Mouse (Mus musculus): Measurements from ENCODE around the gene Lrrc74a. TPM values are rescaled to one million over a fixed set of nuclear protein-coding genes. Genes with fewer than 3 reads are reported as not detected.
A peak's percentile ranks its signal among the peaks of the same experiment; 100 is the strongest.

Gene Lrrc74a
- polyA plus RNA-seq, 1 experiment from 2014 or later: not detected

DNA sequence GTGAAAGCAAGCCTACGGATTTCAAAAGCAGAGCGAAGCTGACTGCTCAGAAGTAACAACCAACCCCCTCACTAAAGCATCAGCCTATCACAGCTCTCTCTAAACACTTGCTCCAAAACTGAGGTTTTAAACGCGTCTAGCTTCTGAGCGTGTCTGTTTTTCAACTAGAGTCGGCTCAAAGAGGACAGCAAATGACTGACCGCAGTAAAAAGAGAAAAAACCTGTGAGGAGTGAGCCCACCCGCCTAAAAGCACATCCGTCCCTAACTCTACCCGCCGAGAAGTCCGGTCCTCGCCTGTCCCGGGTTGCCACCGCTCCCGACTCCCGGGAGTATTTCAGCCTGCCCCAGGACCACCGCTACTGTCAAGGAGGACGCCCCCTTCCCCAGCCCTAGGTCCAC lies 8.5 kb upstream of the Lrrc74a start:
- peak overlapping the region; percentile 25; the same call in 1 of the 2 replicates for H3K27ac ChIP-seq
- under 1% methylated on average over 19 of the region's 19 CpGs for WGBS

DNA sequence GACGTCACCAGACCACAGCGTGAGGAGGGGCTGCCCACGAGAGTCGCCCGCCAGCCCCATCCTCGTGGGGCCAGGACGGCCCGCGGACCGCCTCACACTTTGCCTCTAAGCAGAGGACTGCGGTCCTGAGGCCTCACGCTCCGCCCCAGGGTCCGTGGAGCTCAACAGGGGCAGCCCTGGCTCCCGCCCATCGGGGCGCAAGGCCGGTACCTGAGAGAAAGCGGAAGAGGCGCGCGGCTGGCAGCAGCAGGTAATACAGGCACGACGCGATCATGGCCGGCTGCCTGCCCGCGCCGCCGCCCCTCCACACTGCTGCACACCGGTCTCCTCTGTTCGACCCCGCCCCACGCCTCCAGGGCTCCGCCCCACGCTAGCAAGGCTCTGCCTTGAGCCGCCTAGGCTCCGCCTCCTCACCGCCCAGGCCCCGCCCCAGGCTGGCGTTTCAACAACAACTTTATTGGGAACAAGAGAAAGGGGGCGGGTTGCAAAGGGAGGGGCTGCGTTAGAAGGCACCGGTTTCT lies 8.0 kb upstream of the Lrrc74a start, which contains the start of gene Angel1:
Angel1 (minus strand) TSS at position 341 of the 521 bp plus-strand sequence.
- Histone ChIP-seq H3K4me1 (peaks cover 22% of the 10 kb centered on the region), H3K4me2 (replicated peaks) (peak within 1 kb of the TSS; percentile 66), H3K27me3 (no peaks in the 10 kb centered on the region), H3K9ac (peak within 1 kb of the TSS; percentile 67), H3K36me3 (no peaks in the 10 kb centered on the region), H3K4me3 (peak within 1 kb of the TSS; percentile 57), H3K9me3 (replicated peaks) (no peaks in the 10 kb centered on the region), H3K27ac (peak within 1 kb of the TSS; percentile 25; the same call in 1 of the 2 replicates)
- WGBS: under 1% methylated on average over 36 of the region's 44 CpGs
- peak; percentile 98 for ATAC-seq (ENCODE audit: low FRiP score)

More for the DNA sequence above, 8.5 kb upstream of the Lrrc74a start:
- ATAC-seq (ENCODE audit: low FRiP score): peak; percentile 68
- peak overlapping the region; percentile 66 for H3K4me2 ChIP-seq (replicated peaks)
- peak overlapping the region; percentile 67 for H3K9ac ChIP-seq
- H3K4me1 ChIP-seq: peaks cover 22% of the 10 kb centered on the region
- H3K36me3 ChIP-seq: no peaks in the 10 kb centered on the region
- H3K4me3 ChIP-seq: peak overlapping the region; percentile 57
- H3K9me3 ChIP-seq (replicated peaks): no peaks in the 10 kb centered on the region
- no peaks in the 10 kb centered on the region for H3K27me3 ChIP-seq

DNA sequence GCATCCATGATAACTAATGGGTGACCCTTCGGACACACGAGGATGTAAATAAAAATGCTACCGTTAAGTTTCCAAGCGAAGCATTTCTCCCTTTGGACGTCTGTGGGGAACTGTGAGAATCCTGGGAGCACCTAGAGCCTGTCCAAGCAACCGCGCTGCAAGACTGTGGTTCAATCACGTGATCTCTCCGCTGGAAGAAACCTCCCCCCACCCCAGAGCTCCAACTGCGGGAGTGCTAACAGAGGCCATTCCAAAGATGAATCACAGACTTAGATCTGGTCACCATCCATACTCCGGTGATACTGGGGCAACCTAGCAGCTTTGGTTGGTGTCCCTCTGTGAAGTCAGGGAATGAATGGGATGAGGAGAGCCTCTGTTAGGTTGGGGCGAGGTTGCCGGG lies 26.9 kb downstream of the Lrrc74a start:
- H3K27ac ChIP-seq: no peak overlapping the region
- no peaks in the 10 kb centered on the region for H3K4me1 ChIP-seq
- peaks cover 9% of the 10 kb centered on the region for H3K9me3 ChIP-seq (replicated peaks)
- ATAC-seq (ENCODE audit: low FRiP score): no peak
- no peaks in the 10 kb centered on the region for H3K27me3 ChIP-seq
- no peak overlapping the region for H3K4me2 ChIP-seq (replicated peaks)
- H3K4me3 ChIP-seq: no peak overlapping the region
- no peaks in the 10 kb centered on the region for H3K36me3 ChIP-seq
- no peak overlapping the region for H3K9ac ChIP-seq
- WGBS: 66% methylated on average over 13 of the region's 13 CpGs

DNA sequence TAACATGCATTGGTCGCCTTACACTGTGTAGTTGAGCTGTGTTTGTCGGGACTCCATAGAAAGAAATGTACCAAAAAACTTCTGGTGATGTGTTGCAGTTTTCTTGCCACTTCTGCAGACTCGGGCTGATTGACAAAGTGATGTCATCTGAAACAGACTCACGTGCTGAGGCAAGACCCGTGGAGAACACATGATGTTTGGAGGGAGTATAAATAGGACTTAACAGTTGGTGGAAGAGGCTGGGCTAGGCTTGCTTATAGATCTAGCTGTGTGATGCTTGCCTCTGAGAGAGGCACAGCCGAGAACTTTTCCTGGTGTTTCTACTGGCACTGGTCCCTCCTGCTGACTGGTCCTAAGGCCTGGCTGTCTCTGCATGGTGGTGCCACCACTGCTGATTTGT lies 29.9 kb downstream of the Lrrc74a start:
- Histone ChIP-seq H3K4me2 (replicated peaks) (no peak overlapping the region), H3K4me1 (peaks cover 4% of the 10 kb centered on the region; the same call in 1 of the 2 replicates), H3K27ac (no peak overlapping the region), H3K9ac (no peak overlapping the region), H3K27me3 (no peaks in the 10 kb centered on the region), H3K9me3 (replicated peaks) (peaks cover 9% of the 10 kb centered on the region), H3K4me3 (no peak overlapping the region), H3K36me3 (no peaks in the 10 kb centered on the region)
- 82% methylated on average over 6 of the region's 6 CpGs for WGBS
- no peak for ATAC-seq (ENCODE audit: low FRiP score)

DNA sequence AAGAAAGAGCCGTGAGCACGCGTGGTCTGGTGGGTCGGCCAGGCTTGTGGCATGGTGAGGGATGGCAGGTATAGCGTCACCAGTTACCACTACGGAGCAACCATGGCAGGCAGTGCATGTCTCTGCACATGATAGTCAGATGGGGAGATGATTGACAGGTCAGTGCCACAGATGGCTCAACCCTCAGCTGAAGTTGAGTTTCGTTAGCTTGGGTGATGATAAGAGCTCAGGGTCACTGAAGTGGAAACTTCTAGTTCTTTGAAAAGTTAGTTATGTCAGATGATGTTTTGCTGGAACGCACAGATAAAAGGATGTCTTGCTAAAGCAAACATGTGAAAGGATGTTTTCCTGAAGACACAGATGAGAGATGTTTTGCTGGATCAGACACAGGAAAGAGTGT lies 32.3 kb downstream of the Lrrc74a start:
- H3K36me3 ChIP-seq: no peaks in the 10 kb centered on the region
- no peak overlapping the region for H3K4me3 ChIP-seq
- H3K27me3 ChIP-seq: no peaks in the 10 kb centered on the region
- H3K9me3 ChIP-seq (replicated peaks): no peaks in the 10 kb centered on the region
- H3K27ac ChIP-seq: no peak overlapping the region
- H3K4me2 ChIP-seq (replicated peaks): no peak overlapping the region
- H3K4me1 ChIP-seq: peaks cover 15% of the 10 kb centered on the region
- no peak overlapping the region for H3K9ac ChIP-seq
- WGBS: 89% methylated on average over 8 of the region's 8 CpGs
- ATAC-seq (ENCODE audit: low FRiP score): no peak

DNA sequence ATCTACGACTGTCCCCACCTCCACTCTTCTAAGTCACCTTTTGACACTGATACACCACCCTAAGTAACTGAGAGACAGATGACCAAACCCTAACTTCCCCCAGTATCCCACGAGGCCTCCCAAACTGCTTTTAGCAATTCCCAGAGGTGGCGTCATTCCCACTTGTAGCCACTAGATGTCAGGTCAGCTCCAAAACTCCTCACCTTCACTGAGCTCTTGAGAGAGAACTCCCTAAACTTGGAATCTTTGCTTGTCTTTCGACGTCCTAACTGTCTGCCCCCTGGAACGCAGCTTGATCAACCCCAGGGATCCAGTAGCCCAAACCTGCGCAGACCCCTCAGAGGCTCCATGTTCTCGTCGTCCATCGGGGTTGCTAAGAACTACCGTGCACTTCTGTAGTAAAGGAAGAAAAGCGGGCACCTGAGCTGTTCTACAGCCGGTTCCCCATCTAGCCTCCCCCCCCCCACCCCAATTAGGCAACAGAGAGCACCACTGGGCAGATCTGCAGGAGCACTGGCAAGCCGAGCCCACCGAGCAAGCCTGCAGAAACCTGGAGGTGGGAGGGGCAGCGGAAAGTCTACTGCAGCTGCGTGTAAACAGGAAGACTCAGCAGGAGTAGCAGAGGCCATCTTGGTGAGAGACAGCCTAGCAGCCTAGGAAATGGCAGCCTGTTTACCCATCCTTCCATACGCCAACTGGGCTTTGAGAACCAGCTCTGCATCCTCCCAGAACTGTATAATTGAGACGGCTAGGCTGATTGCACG lies 33.9 kb downstream of the Lrrc74a start:
- no peak overlapping the region for H3K9ac ChIP-seq
- H3K4me3 ChIP-seq: no peak overlapping the region
- H3K27ac ChIP-seq: no peak overlapping the region
- no peak overlapping the region for H3K4me2 ChIP-seq (replicated peaks)
- H3K9me3 ChIP-seq (replicated peaks): no peaks in the 10 kb centered on the region
- H3K36me3 ChIP-seq: no peaks in the 10 kb centered on the region
- H3K4me1 ChIP-seq: peaks cover 20% of the 10 kb centered on the region
- no peak for ATAC-seq (ENCODE audit: low FRiP score)
- 39% methylated on average over 20 of the region's 20 CpGs for WGBS
- H3K27me3 ChIP-seq: no peaks in the 10 kb centered on the region

DNA sequence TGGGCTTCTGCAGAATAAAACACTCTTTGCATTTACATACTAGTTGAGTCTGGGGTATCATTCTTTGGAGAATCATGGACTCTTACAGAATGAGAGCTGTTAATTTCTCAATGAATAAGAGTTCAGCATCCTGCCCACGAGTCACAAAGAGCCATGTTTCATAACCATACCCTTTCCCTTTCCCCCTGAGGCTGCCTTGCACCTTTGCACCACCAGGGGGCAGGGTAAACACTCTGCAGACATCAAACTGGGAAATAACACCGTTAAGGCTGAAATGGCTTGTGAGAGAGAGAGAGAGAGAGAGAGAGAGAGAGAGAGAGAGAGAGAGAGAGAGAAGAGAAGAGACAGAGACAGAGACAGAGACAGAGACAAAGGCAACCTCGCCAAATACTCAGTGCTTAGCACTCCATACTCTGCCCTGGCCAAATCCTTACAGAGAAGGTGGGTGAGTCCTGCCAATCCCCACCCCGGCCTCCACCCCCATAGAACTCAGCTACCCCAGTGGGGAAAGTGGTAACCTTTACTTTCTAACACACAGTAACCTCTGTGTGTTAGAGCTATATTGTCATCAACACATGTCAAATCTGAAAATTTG lies 34.9 kb downstream of the Lrrc74a start:
- peaks cover 20% of the 10 kb centered on the region for H3K4me1 ChIP-seq
- H3K27ac ChIP-seq: no peak overlapping the region
- H3K27me3 ChIP-seq: no peaks in the 10 kb centered on the region
- H3K4me2 ChIP-seq (replicated peaks): no peak overlapping the region
- no peak overlapping the region for H3K4me3 ChIP-seq
- no peaks in the 10 kb centered on the region for H3K36me3 ChIP-seq
- no peak for ATAC-seq (ENCODE audit: low FRiP score)
- no peak overlapping the region for H3K9ac ChIP-seq
- no peaks in the 10 kb centered on the region for H3K9me3 ChIP-seq (replicated peaks)
- WGBS: 33% methylated on average over 4 of the region's 4 CpGs

DNA sequence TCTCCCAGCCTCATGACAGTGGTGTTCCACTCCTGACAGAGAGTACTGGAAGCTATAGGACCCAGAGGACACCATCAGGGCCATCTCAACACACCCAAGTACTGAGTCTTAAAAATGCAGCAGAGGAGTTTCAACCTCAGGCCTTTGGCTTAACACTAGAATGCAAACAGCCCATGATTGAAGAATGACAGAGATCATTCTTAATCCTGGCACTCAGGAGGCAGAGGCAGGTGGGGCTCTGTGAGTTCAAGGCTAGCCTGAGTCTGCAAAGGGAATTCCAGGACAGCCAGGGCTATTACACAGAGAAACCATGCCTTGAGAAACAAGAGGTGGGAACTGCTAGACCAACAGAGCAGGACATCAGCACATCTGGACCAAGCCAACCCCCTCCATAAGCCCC lies 35.6 kb downstream of the Lrrc74a start:
- no peaks in the 10 kb centered on the region for H3K27me3 ChIP-seq
- H3K27ac ChIP-seq: no peak overlapping the region
- no peak overlapping the region for H3K4me2 ChIP-seq (replicated peaks)
- no peak overlapping the region for H3K9ac ChIP-seq
- no peak overlapping the region for H3K4me3 ChIP-seq
- H3K4me1 ChIP-seq: peaks cover 20% of the 10 kb centered on the region
- H3K36me3 ChIP-seq: no peaks in the 10 kb centered on the region
- no peaks in the 10 kb centered on the region for H3K9me3 ChIP-seq (replicated peaks)
- ATAC-seq (ENCODE audit: low FRiP score): no peak

DNA sequence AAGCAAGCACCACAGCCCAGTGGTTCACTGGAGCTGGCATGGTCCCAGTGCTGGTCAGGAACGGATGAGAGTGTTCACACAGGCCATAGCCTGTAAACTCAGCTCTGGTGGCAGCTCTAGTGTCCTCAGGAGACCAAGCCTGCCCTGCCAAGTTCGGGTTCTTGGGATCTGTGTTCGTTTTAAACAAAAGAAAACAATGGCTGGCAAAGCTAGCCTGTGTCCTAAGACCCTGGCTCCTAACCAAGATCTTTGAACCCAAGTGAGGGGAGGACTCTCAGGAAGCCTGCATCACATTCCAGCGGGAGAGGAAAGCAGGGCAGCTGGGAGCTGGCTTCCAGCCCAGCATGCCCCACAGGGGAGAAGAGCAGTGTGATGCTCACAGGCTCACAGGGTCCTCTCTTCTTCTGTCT lies 36.1 kb downstream of the Lrrc74a start:
- WGBS: 25% methylated on average over 4 of the region's 4 CpGs
- H3K4me3 ChIP-seq: no peak overlapping the region
- H3K4me1 ChIP-seq: peaks cover 20% of the 10 kb centered on the region
- H3K4me2 ChIP-seq (replicated peaks): no peak overlapping the region
- H3K27me3 ChIP-seq: no peaks in the 10 kb centered on the region
- no peak overlapping the region for H3K9ac ChIP-seq
- no peaks in the 10 kb centered on the region for H3K36me3 ChIP-seq
- no peaks in the 10 kb centered on the region for H3K9me3 ChIP-seq (replicated peaks)
- H3K27ac ChIP-seq: no peak overlapping the region
- no peak for ATAC-seq (ENCODE audit: low FRiP score)

DNA sequence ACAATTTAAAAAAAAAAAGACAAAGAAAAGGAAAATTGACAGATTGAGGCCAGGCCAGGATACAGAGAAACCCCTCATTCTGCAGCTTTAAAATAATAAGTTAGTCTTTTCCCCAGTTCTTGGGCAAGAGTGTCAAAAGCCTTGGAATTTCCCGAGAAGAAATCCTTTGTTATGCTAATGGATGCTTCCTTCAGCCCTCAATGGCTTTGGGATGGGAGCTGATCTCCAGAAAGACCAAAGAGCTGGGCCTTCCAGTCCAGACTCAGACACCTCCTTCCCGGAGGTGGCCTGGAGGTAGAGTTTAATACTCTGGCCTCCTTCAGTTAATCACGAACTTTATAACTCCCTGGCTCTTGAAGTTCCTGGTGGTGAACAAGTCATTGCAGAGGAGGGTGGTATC lies 36.8 kb downstream of the Lrrc74a start:
- Histone ChIP-seq H3K36me3 (no peaks in the 10 kb centered on the region), H3K4me1 (peaks cover 20% of the 10 kb centered on the region), H3K9ac (no peak overlapping the region), H3K9me3 (replicated peaks) (no peaks in the 10 kb centered on the region), H3K4me2 (replicated peaks) (no peak overlapping the region), H3K27me3 (no peaks in the 10 kb centered on the region), H3K27ac (no peak overlapping the region), H3K4me3 (no peak overlapping the region)
- no peak for ATAC-seq (ENCODE audit: low FRiP score)
- WGBS: 12% methylated on average over 3 of the region's 3 CpGs

DNA sequence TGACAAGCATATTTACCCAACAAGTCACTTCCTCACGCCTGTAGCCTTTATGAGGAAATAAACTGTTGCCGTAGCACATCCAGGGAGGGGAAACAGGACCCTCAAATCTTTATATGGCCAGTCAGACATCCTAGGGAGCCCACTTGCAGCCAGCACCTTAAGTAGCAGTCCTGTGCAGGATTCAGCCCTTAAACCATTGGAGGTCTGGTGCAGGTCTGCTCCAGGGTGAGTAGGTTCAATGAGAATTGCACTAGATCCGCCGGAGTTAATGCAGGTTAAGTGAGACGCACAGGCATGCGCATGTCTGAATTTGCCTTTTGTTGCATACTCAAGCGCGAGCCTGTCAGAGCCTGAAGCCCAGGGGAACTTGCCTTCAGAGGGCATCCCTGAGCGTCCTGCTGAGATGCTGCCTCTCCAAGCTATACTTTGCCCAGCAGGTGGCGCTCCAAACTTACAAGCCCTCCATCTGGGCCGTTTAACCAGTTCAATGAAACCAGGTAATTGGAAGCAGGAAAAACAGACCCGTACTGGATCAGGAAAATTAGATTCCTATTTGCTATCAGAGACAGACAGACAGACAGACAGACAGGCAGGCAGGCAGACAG lies 37.8 kb downstream of the Lrrc74a start:
- Histone ChIP-seq H3K36me3 (no peaks in the 10 kb centered on the region), H3K4me1 (peaks cover 20% of the 10 kb centered on the region), H3K27ac (peak overlapping the region; percentile 52; the same call in 1 of the 2 replicates), H3K9ac (no peak overlapping the region), H3K9me3 (replicated peaks) (no peaks in the 10 kb centered on the region), H3K4me3 (no peak overlapping the region), H3K27me3 (no peaks in the 10 kb centered on the region; the same call in 1 of the 2 replicates), H3K4me2 (replicated peaks) (no peak overlapping the region)
- peak; percentile 59 for ATAC-seq (ENCODE audit: low FRiP score)
- 15% methylated on average over 12 of the region's 12 CpGs for WGBS

DNA sequence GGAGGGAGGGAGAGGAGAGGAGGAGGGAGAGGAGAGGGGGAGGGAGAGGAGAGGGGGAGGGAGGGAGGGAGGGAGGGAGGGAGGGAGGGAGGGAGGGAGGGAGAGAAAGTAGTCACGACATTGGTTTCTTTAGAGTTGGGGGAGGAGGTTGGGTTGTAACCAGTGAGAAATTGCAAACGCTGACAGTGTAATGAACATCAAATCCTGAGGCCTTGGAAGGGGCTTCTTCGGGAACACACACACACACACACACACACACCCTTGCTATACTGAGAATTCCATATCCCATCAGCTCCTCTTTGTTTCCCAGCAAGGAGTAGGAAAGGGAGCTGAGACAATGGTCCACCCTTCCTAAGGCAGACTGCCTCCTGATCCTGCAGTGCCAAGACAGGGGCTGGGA lies 38.4 kb downstream of the Lrrc74a start:
- Histone ChIP-seq H3K4me2 (replicated peaks) (no peak overlapping the region), H3K9me3 (replicated peaks) (no peaks in the 10 kb centered on the region), H3K27ac (no peak overlapping the region), H3K4me3 (no peak overlapping the region), H3K36me3 (no peaks in the 10 kb centered on the region), H3K4me1 (peaks cover 20% of the 10 kb centered on the region), H3K9ac (no peak overlapping the region), H3K27me3 (no peaks in the 10 kb centered on the region; the same call in 1 of the 2 replicates)
- 52% methylated on average over 2 of the region's 3 CpGs for WGBS
- peak; percentile 15; the same call in 1 of the 2 replicates for ATAC-seq (ENCODE audit: low FRiP score)
